Mouse (Mus musculus) gastrocnemius, postnatal 36 days (tissue): Measurements from ENCODE around the gene Bcl11b. TPM values are rescaled to one million over a fixed set of nuclear protein-coding genes. Genes with fewer than 3 reads are reported as not detected.

Source experiments
- total RNA-seq, 2 experiments: library from RNA; stranded (reverse); gene quantifications; 2 replicates each; pipeline ENCODE4 v1.2.3; 2021

The Bcl11b gene
- total RNA-seq, 2 experiments from 2014 or later = 1.3 TPM; not detected in 1

Other genes with a start within 250 kb of the Bcl11b start
- 10 to 100 TPM; 84.0 to 90.2 TPM for gene Setd3, start 175.7 kb upstream of the Bcl11b start, total RNA-seq
- gene Ccnk, start 176.0 kb upstream of the Bcl11b start, total RNA-seq = 10 to 100 TPM; 88.0 to 91.8 TPM